Mouse (Mus musculus) cortical plate, adult 2 months (tissue): ENCODE measurements around the gene Tsacc.

Source experiments
- CTCF ChIP-seq: fragments of 200-500 bp; IDR thresholded peaks from 2 replicates; pipeline ENCODE4 v1.5.1; 2011; ENCODE audit warnings: mild to moderate bottlenecking, control low read depth, low read length; ENCODE audit not compliant: insufficient read depth; ENCODE audit errors: extremely low read depth
- POLR2A ChIP-seq: fragments of 200-500 bp; IDR thresholded peaks from 2 replicates; pipeline ENCODE4 v1.6.1; 2011; ENCODE audit warnings: mild to moderate bottlenecking, low read length, control low read depth; ENCODE audit not compliant: insufficient read depth; ENCODE audit errors: extremely low read depth

- TF ChIP-seq POLR2A (no peak), CTCF (no peak)
Measured at GRCm38 (mm10) chr3:88248406-88248805, 48.4 kb downstream of the Tsacc start.
